Mouse (Mus musculus) small intestine, adult 2 months (tissue): ENCODE measurements around the gene Zp2. TPM values are rescaled to one million over a fixed set of nuclear protein-coding genes. Genes with fewer than 3 reads are reported as not detected.

ENCODE experiments used
- H3K27ac ChIP-seq: fragments of 200-500 bp; 2 replicates; pipeline ENCODE4 v1.5.1; 2012; ENCODE audit warnings: low read depth, low read length, control low read depth, inconsistent platforms; ENCODE audit not compliant: insufficient read depth
- H3K27me3 ChIP-seq: fragments of 200-500 bp; 2 replicates; pipeline ENCODE4 v1.6.1; 2012; ENCODE audit warnings: mild to moderate bottlenecking, moderate library complexity, low read length, inconsistent platforms; ENCODE audit not compliant: control insufficient read depth, insufficient read depth
- H3K36me3 ChIP-seq: fragments of 200-500 bp; 2 replicates; pipeline ENCODE4 v1.6.1; 2012; ENCODE audit warnings: mild to moderate bottlenecking, low read length, control low read depth, inconsistent platforms; ENCODE audit not compliant: control insufficient read depth, insufficient read depth
- H3K4me1 ChIP-seq: fragments of 200-500 bp; 2 replicates; pipeline ENCODE4 v1.6.1; 2012; ENCODE audit warnings: low read length, inconsistent platforms, mixed read lengths; ENCODE audit not compliant: control insufficient read depth, insufficient read depth, insufficient read length
- H3K4me3 ChIP-seq: fragments of 200-500 bp; 2 replicates; pipeline ENCODE4 v1.5.1; 2012; ENCODE audit warnings: low read depth, mild to moderate bottlenecking, control low read depth, inconsistent platforms, low read length, moderate library complexity
- CTCF ChIP-seq: fragments of 200-500 bp; IDR thresholded peaks from 2 replicates; pipeline ENCODE4 v1.5.1; 2012; ENCODE audit warnings: low read depth, mild to moderate bottlenecking, control low read depth, inconsistent platforms, low read length, moderate library complexity, mixed read lengths; ENCODE audit not compliant: insufficient replicate concordance, insufficient read length; ENCODE audit errors: extremely low read depth
- POLR2A ChIP-seq: fragments of 200-500 bp; IDR thresholded peaks from 2 replicates; pipeline ENCODE4 v1.6.1; 2012; ENCODE audit warnings: low read depth, mild to moderate bottlenecking, control low read depth, inconsistent platforms, low read length, moderate library complexity
- WGBS: fragments of 180-500 bp; shearing (Covaris S2); methylation state at CpG from one replicate; pipeline ENCODE4 v1.1.7; 2018; 5-methylcytosine and 5-hydroxymethylcytosine counted together
- polyA plus RNA-seq: library from polyadenylated mRNA; depleted of rRNA; stranded (reverse); fragments of >200 nt; gene quantifications from 2 replicates; pipeline ENCODE4 v1.2.3, GENCODE M21; 2012; rRNA removed

Gene Zp2
- 0.04 and 0.05 TPM in 2 replicates for polyA plus RNA-seq

GRCm38 (mm10) chr7:120145191-120145590, at the start of gene Zp2:
Zp2 (minus strand) TSS chr7:120145291.
- no peaks in the 10 kb centered on the region for H3K27me3 ChIP-seq
- WGBS, result 85% methylated on average over 9 of the region's 9 CpGs

GRCm38 (mm10) chr7:120192816-120193215, 47.7 kb upstream of the Zp2 start:
- Histone ChIP-seq H3K36me3 (no peaks in the 10 kb centered on the region), H3K27me3 (no peaks in the 10 kb centered on the region), H3K4me1 (peaks cover 15% of the 10 kb centered on the region), H3K4me3 (no peak overlapping the region), H3K27ac (no peak overlapping the region)
- TF ChIP-seq CTCF (no peak), POLR2A (no peak)
- WGBS, result 85% methylated on average over 6 of the region's 6 CpGs

More at GRCm38 (mm10) chr7:120145191-120145590, at the start of gene Zp2:
- no peak within 1 kb of the TSS for H3K4me3 ChIP-seq
- peaks cover 11% of the 10 kb centered on the region; the same call in 1 of the 2 replicates for H3K4me1 ChIP-seq
- H3K36me3 ChIP-seq, result no peaks in the 10 kb centered on the region
- H3K27ac ChIP-seq, result no peak within 1 kb of the TSS
- TF ChIP-seq POLR2A (no peak), CTCF (no peak)

GRCm38 (mm10) chr7:120192207-120192606, 47.1 kb upstream of the Zp2 start:
- TF ChIP-seq CTCF, result no peak
- TF ChIP-seq POLR2A, result no peak
- no peak overlapping the region for H3K27ac ChIP-seq
- no peaks in the 10 kb centered on the region for H3K27me3 ChIP-seq
- H3K4me1 ChIP-seq, result peaks cover 15% of the 10 kb centered on the region
- 57% methylated on average over 3 of the region's 3 CpGs for WGBS
- H3K4me3 ChIP-seq, result no peak overlapping the region
- H3K36me3 ChIP-seq, result no peaks in the 10 kb centered on the region

DNA sequence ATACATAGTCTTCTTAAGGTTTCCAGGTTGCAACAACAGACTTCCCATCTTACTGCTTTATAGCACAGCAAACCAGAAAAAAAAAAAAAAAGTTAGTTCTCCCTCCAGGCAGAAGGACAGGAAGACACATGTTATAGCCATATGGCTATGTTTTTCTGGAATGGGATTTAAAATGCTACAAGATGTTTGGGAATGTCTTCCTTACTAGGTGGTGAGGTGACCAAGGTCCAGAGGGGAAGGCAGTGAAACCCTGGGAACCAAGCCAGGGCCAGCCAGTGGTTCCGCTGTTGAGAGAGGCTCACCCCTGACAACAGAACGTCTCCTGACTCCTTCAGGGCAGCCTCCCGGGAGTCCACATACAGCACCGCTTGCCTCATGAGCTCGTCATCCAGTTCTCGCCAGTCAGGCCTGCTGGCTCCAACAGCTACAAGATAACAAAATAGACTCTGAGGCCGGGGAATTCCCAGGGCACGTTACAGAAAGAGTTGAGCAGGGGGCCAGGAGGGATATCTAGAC, 45.1 kb upstream of the Zp2 start:
- Histone ChIP-seq H3K27me3 (no peaks in the 10 kb centered on the region), H3K4me3 (no peak overlapping the region), H3K4me1 (peaks cover 25% of the 10 kb centered on the region), H3K27ac (peak overlapping the region; percentile 80), H3K36me3 (peaks cover 4% of the 10 kb centered on the region)
- 15% methylated on average over 8 of the region's 8 CpGs for WGBS
- TF ChIP-seq CTCF, result no peak
- no peak for TF ChIP-seq POLR2A

DNA sequence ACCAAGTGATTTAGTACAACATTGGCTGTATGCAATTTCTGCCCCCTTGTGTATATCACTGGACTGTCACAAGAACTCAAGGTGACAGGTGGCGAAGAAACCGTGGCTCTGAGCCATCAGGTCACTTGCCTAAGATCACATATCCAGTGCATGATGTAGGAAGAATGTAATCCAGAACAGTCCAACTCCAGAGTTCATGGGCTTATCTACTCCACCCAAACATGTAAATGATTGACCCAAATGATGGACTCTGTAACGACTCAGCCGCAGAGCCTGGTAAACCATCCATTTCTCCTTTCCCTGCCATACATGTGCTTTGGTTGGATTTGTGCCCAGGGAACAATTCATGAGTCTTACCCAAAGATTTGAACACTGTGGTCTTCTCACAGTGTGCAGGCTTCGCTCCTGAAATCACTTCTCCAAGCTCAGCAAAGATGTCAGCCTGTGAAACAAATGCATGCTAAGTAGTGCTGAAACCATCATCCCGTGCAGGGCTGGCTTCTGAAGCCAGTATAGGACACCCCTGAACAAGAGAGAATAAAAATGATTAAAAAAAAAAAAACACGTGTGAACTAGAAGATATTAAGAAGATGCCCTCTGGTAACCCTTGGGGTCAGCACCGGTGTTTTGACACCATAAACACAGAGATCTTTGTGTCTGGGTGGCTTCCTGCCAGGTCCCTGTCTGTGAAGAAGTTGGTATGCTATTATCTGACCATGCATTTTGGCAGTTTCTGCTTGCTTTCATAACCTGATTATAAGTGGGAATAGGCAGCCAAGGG, 44.5 kb upstream of the Zp2 start:
- peaks cover 7% of the 10 kb centered on the region for H3K36me3 ChIP-seq
- WGBS, result 16% methylated on average over 8 of the region's 8 CpGs
- no peaks in the 10 kb centered on the region for H3K27me3 ChIP-seq
- no peak overlapping the region for H3K4me3 ChIP-seq
- TF ChIP-seq POLR2A (no peak), CTCF (no peak)
- H3K4me1 ChIP-seq, result peaks cover 25% of the 10 kb centered on the region
- peak overlapping the region; percentile 80 for H3K27ac ChIP-seq

- peaks cover 25% of the 10 kb centered on the region for H3K4me1 ChIP-seq
- 46% methylated on average over 5 of the region's 5 CpGs for WGBS
- peak overlapping the region; percentile 90 for H3K27ac ChIP-seq
- H3K27me3 ChIP-seq, result no peaks in the 10 kb centered on the region
- no peak overlapping the region for H3K4me3 ChIP-seq
- TF ChIP-seq POLR2A, result no peak
- no peak for TF ChIP-seq CTCF
- H3K36me3 ChIP-seq, result peaks cover 13% of the 10 kb centered on the region
Measured at GRCm38 (mm10) chr7:120188946-120189345, 43.9 kb upstream of the Zp2 start.

- Histone ChIP-seq H3K4me3 (no peak overlapping the region), H3K4me1 (peaks cover 17% of the 10 kb centered on the region; the same call in 1 of the 2 replicates), H3K27me3 (no peaks in the 10 kb centered on the region), H3K36me3 (peaks cover 52% of the 10 kb centered on the region), H3K27ac (no peak overlapping the region)
- TF ChIP-seq CTCF, result no peak
Measured at GRCm38 (mm10) chr7:120182891-120183290, 37.8 kb upstream of the Zp2 start.
